Mouse (Mus musculus) lung, embryonic 14.5 days (tissue): ENCODE data around the gene Klb. TPM values are rescaled to one million over a fixed set of nuclear protein-coding genes. Genes with fewer than 3 reads are reported as not detected.
A peak's percentile ranks its signal among the peaks of the same experiment; 100 is the strongest.

Source experiments
- ATAC-seq: fragments of 200-750 bp; cut with Nextera tagmentation; 2 replicates; pipeline ENCODE4 v1.8.0; 2017; ENCODE audit warnings: mild to moderate bottlenecking, moderate TSS enrichment, moderate library complexity; ENCODE audit not compliant: insufficient read depth
- DNase-seq: peaks from one replicate; pipeline ENCODE4 v3.0.0-alpha.2; 2015
- H3K27ac ChIP-seq: fragments of 300-500 bp; sonication (generic); 2 replicates; pipeline ENCODE4 v1.5.1; 2014; ENCODE audit warnings: low read depth, mild to moderate bottlenecking, moderate library complexity
- H3K27me3 ChIP-seq: fragments of 300-500 bp; sonication (generic); 2 replicates; pipeline ENCODE4 v1.6.1; 2014; ENCODE audit warnings: low read length, control low read depth; ENCODE audit not compliant: insufficient read depth
- H3K36me3 ChIP-seq: fragments of 300-500 bp; sonication (generic); 2 replicates; pipeline ENCODE4 v1.6.1; 2014; ENCODE audit warnings: control low read depth; ENCODE audit not compliant: insufficient read depth
- H3K4me1 ChIP-seq: fragments of 300-500 bp; sonication (generic); 2 replicates; pipeline ENCODE4 v1.6.1; 2014; ENCODE audit warnings: antibody characterized with exemption, control low read depth; ENCODE audit not compliant: insufficient read depth
- H3K4me2 ChIP-seq: fragments of 300-500 bp; sonication (generic); 2 replicates; pipeline ENCODE4 v1.6.1; 2014; ENCODE audit warnings: mild to moderate bottlenecking
- H3K4me3 ChIP-seq: fragments of 300-500 bp; sonication (generic); 2 replicates; pipeline ENCODE4 v1.5.1; 2014; ENCODE audit warnings: low read depth, low read length
- H3K9ac ChIP-seq: fragments of 300-500 bp; sonication (generic); 2 replicates; pipeline ENCODE4 v1.6.1; 2014
- H3K9me3 ChIP-seq: fragments of 300-500 bp; sonication (generic); 2 replicates; pipeline ENCODE4 v1.6.1; 2016; ENCODE audit warnings: low read depth, low read length, control low read depth
- CTCF ChIP-seq: IDR thresholded peaks from 2 replicates; pipeline ENCODE4 v1.5.1; 2016; ENCODE audit warnings: antibody characterized with exemption, low read depth
- WGBS: fragments of 180-500 bp; shearing (Covaris S2); extraction: QIAGEN DNeasy Blood & Tissue Kit; methylation state at CpG from one replicate; pipeline ENCODE4 v1.1.7; 2014; 5-methylcytosine and 5-hydroxymethylcytosine counted together
- polyA plus RNA-seq: library from polyadenylated mRNA; unstranded; fragments of >200 nt; fragmentation: Nextera tagmentation; extraction: Ambion mirVana; gene quantifications from 2 replicates; pipeline ENCODE4 v1.2.1, GENCODE M21; 2014

Klb gene
- polyA plus RNA-seq, 1 experiment from 2014 or later = not detected

GRCm38 (mm10) chr5:65394425-65394824 is 46.3 kb downstream of the Klb start:
- peaks cover 7% of the 10 kb centered on the region for H3K4me1 ChIP-seq
- H3K4me2 ChIP-seq = no peak overlapping the region
- no peak overlapping the region for H3K27ac ChIP-seq
- H3K9me3 ChIP-seq = no peaks in the 10 kb centered on the region
- H3K27me3 ChIP-seq = no peaks in the 10 kb centered on the region
- H3K36me3 ChIP-seq = peaks cover 50% of the 10 kb centered on the region
- no peak overlapping the region for H3K4me3 ChIP-seq
- WGBS = 83% methylated on average over 7 of the region's 7 CpGs
- no peak for TF ChIP-seq CTCF
- ATAC-seq (no peak), DNase-seq (no peak)
- no peak overlapping the region for H3K9ac ChIP-seq

DNA sequence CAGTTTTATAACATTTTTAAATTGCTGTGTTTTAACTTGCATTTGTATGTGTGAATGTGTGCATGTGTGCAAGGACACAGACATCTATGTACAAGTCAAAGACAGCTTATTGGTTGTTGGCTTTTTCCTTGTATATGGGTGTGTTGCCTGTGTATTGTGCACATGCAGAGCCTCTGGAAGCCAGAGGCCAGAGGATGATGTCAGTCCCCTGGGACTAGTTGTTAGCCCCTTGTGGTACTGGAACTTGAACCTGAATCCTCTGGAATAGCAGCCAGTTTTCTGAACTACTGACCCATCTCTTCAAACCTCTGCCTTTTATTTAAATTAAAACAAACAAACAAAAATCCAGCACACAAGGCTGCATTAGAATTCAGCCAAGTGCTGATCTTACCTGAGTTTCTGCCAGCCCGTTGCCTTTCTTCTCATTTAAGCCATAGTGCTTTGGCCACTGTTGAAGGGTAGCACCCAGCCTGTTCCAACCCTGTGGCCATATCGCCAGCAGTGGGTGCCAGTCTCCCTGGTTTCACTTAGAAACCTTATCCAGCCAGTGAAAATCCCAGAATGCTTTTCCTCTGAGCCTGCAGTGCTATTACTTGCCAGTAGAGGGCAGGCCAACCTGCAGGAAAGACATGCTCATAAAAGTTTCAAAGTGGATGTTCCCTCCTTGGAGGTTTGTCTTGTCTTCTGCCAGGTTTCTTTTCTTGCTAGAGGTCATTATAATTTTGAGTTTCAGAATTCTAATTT is 53.3 kb downstream of the Klb start:
- no peak overlapping the region for H3K4me3 ChIP-seq
- H3K9me3 ChIP-seq = no peaks in the 10 kb centered on the region
- H3K9ac ChIP-seq = no peak overlapping the region
- 32% methylated on average over 2 of the region's 2 CpGs for WGBS
- no peak overlapping the region for H3K4me2 ChIP-seq
- peaks cover 70% of the 10 kb centered on the region for H3K36me3 ChIP-seq
- no peaks in the 10 kb centered on the region for H3K4me1 ChIP-seq
- no peaks in the 10 kb centered on the region for H3K27me3 ChIP-seq
- ATAC-seq (peak; percentile 52; the same call in 1 of the 2 replicates), DNase-seq (peak; percentile 91)
- no peak overlapping the region for H3K27ac ChIP-seq
- peak; percentile 96 for TF ChIP-seq CTCF

GRCm38 (mm10) chr5:65407989-65408388 is 59.9 kb downstream of the Klb start:
- DNase-seq (no peak), ATAC-seq (no peak)
- Histone ChIP-seq H3K27me3 (no peaks in the 10 kb centered on the region), H3K36me3 (peaks cover 66% of the 10 kb centered on the region), H3K4me3 (no peak overlapping the region), H3K4me1 (no peaks in the 10 kb centered on the region), H3K9me3 (no peaks in the 10 kb centered on the region), H3K27ac (no peak overlapping the region), H3K9ac (no peak overlapping the region), H3K4me2 (no peak overlapping the region)
- no peak for TF ChIP-seq CTCF
- 73% methylated on average over 12 of the region's 12 CpGs for WGBS

DNA sequence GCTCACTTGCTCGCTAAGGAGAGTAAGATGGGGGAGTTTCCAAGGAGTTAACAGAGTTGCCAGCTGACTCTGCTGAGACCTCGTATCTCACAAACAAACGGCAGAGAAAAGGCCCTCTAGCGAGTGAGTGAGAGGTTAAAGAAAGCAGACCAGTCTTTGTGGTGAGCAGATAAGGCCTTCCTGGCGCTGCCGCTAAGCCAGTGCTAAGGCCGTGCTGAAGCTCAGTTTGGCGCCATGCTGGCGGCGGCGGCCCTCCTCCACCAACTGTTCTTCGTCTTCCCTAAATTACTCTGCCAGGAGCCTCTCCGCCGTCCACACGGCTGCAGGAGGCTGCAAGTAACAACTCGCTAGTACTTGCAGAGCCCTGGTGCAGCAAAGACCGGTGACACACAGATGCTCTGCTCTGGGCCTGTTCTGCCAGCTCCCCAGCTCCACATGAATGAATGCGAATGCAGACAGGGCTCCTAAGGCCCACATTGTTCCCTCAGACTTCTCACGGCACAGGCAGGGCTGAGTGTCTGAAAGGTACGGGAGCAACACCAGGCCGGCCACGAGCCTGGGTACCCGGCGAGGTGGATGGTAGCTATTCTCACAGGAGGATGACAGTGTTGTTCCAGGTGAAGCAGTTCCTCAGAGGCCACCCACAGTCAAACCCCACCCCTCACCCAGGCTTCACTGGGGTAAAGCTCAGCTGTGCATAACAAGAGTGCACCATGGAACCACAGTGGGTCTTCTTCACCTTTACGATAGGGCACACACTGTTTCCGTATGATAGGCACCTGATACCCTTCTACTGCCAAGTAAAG is 67.7 kb downstream of the Klb start:
- peak overlapping the region; percentile 40 for H3K9ac ChIP-seq
- no peaks in the 10 kb centered on the region for H3K9me3 ChIP-seq
- WGBS = 16% methylated on average over 26 of the region's 26 CpGs
- H3K4me1 ChIP-seq = no peaks in the 10 kb centered on the region
- ATAC-seq (peak; percentile 89), DNase-seq (peak; percentile 84)
- H3K4me2 ChIP-seq = peak overlapping the region; percentile 12
- H3K27ac ChIP-seq = peak overlapping the region; percentile 87
- H3K4me3 ChIP-seq = no peak overlapping the region
- peaks cover 63% of the 10 kb centered on the region for H3K36me3 ChIP-seq
- H3K27me3 ChIP-seq = no peaks in the 10 kb centered on the region
- peak; percentile 17; the same call in 1 of the 2 replicates for TF ChIP-seq CTCF

DNA sequence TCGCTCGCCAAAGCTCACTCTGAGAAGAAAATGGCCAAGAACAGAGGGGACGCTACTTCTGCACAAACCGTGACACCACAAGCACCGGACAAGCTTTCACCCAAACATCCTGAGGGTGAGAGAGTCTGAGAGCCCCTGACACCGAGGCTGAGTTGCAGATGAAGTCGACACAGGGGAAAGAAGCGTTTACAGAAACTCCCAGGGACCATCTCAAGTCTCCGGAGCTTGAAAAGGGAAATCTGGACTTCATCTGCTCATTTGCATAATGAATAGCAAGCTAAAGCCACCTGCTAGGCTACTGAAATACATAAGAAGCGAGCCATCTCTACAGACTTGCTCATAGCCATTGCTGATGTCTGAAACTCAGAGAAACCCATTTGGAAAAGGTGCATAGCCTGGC is 71.0 kb downstream of the Klb start:
- Histone ChIP-seq H3K4me2 (no peak overlapping the region), H3K27ac (no peak overlapping the region), H3K9ac (no peak overlapping the region), H3K4me1 (no peaks in the 10 kb centered on the region), H3K9me3 (no peaks in the 10 kb centered on the region), H3K4me3 (no peak overlapping the region), H3K27me3 (no peaks in the 10 kb centered on the region), H3K36me3 (peaks cover 70% of the 10 kb centered on the region)
- no peak for TF ChIP-seq CTCF
- 79% methylated on average over 10 of the region's 10 CpGs for WGBS
- ATAC-seq = no peak
- no peak for DNase-seq

- Histone ChIP-seq H3K4me3 (no peak overlapping the region), H3K27me3 (no peaks in the 10 kb centered on the region), H3K9ac (no peak overlapping the region), H3K9me3 (no peaks in the 10 kb centered on the region), H3K36me3 (peaks cover 78% of the 10 kb centered on the region), H3K4me1 (no peaks in the 10 kb centered on the region), H3K27ac (no peak overlapping the region), H3K4me2 (no peak overlapping the region)
- TF ChIP-seq CTCF = no peak
- ATAC-seq (no peak), DNase-seq (no peak)
- 75% methylated on average over 6 of the region's 6 CpGs for WGBS
These were observed 72.7 kb downstream of the Klb start for GRCm38 (mm10) chr5:65420822-65421221.

DNA sequence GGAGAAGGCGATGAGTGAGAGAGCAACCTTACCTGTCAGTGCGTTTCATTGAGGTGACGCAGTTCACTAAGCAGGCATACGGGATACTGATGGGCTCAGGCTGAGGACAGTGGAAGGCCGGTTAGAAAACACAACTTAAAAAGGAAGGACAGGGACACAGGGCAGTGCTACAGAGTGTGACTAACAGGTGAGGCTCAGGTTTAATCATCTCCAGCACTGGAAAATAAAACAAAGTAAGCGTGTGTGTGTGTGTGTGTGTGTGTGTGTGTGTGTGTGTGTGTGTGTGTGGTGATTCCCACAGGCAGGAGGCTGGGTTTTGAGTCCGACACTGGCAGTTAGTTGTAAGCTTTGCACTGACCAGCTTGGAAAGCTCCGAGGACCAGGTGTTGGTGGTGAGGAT is 74.7 kb downstream of the Klb start:
- H3K9me3 ChIP-seq = no peaks in the 10 kb centered on the region
- H3K27ac ChIP-seq = no peak overlapping the region
- H3K4me3 ChIP-seq = no peak overlapping the region
- H3K27me3 ChIP-seq = no peaks in the 10 kb centered on the region
- no peak for ATAC-seq
- no peak for TF ChIP-seq CTCF
- 91% methylated on average over 8 of the region's 8 CpGs for WGBS
- H3K4me2 ChIP-seq = no peak overlapping the region
- no peaks in the 10 kb centered on the region for H3K4me1 ChIP-seq
- H3K36me3 ChIP-seq = peaks cover 74% of the 10 kb centered on the region
- H3K9ac ChIP-seq = no peak overlapping the region
- DNase-seq = no peak
